Mouse (Mus musculus) stomach, embryonic 15.5 days (tissue): Measurements from ENCODE around the gene Ndufb10. TPM values are rescaled to one million over a fixed set of nuclear protein-coding genes. Genes with fewer than 3 reads are reported as not detected.

ENCODE experiments used
- ATAC-seq: fragments of 200-750 bp; cut with Nextera tagmentation; 2 replicates; pipeline ENCODE4 v1.8.0; 2017; ENCODE audit warnings: low read depth, moderate number of reproducible peaks, moderate TSS enrichment; ENCODE audit not compliant: insufficient read depth, low FRiP score
- H3K27ac ChIP-seq: fragments of 300-500 bp; sonication (generic); 2 replicates; pipeline ENCODE4 v1.5.1; 2015; ENCODE audit warnings: mild to moderate bottlenecking, inconsistent platforms
- H3K27me3 ChIP-seq: fragments of 300-500 bp; sonication (generic); replicated peaks from 2 replicates; pipeline ENCODE4 v1.6.1; 2015; ENCODE audit warnings: inconsistent platforms
- H3K36me3 ChIP-seq: fragments of 300-500 bp; sonication (generic); 2 replicates; pipeline ENCODE4 v1.6.1; 2015; ENCODE audit warnings: inconsistent platforms
- H3K4me1 ChIP-seq: fragments of 300-500 bp; sonication (generic); 2 replicates; pipeline ENCODE4 v1.6.1; 2015; ENCODE audit warnings: inconsistent platforms
- H3K4me2 ChIP-seq: fragments of 300-500 bp; sonication (generic); 2 replicates; pipeline ENCODE4 v1.6.1; 2015; ENCODE audit warnings: mild to moderate bottlenecking, inconsistent platforms
- H3K4me3 ChIP-seq: fragments of 300-500 bp; sonication (generic); replicated peaks from 2 replicates; pipeline ENCODE4 v1.5.1; 2015; ENCODE audit warnings: inconsistent platforms
- H3K9ac ChIP-seq: fragments of 300-500 bp; sonication (generic); 2 replicates; pipeline ENCODE4 v1.6.1; 2015; ENCODE audit warnings: inconsistent platforms
- H3K9me3 ChIP-seq: fragments of 300-500 bp; sonication (generic); 2 replicates; pipeline ENCODE4 v1.6.1; 2016; ENCODE audit warnings: inconsistent platforms
- WGBS: fragments of 180-500 bp; shearing (Covaris S2); methylation state at CpG from one replicate; pipeline ENCODE4 v1.1.7; 2015; 5-methylcytosine and 5-hydroxymethylcytosine counted together
- polyA plus RNA-seq: library from polyadenylated mRNA; unstranded; fragments of >200 nt; fragmentation: Nextera tagmentation; extraction: Ambion mirVana; gene quantifications from 2 replicates; pipeline ENCODE4 v1.2.1, GENCODE M21; 2015

Ndufb10 gene
- polyA plus RNA-seq, 1 experiment from 2014 or later: 259 TPM

DNA sequence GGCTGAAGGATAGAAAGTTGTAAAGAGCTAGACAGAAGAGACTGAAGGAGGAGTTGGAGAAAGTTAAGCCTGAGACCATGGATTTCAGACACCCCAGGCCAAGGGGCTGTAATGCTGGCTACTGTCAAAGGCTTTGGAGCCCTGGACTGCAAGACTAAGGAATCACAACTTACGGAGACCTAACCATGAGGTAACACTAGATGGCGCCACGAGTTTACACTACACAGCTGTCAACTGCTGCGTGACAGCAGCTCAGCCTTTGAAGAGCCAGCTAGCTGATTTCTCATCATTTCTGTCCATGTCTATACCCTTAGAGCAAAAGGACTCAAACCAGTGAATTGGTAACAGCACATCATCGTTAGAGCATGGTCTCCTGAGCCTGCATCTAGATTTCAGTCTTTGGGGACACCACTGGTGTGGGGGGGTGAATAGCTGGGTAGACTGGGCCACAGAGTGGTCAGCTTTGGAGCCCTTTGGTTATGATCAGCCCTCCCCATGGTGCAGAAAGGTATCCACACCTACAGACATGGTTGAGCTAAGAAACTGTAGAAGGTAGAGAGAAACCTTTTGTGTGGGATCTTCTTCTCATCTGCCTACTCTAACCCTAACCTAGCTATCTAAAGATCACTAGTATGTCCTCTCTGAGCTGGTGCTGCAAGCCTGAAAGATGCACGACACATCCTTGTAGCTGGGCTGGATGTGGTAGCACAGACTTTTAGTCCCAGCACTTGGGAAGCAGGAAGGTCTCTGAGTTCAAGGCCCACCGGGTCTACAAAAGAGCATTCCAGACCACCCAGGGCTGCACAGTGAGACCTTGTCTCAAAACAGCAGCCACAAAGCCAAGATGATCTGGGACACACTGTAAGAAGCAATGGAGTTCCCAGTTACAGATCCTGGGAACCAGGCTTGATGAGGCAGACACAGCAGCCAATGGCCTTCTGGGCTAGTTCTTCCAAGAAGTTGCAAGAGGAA is 21.5 kb upstream of the Ndufb10 start:
- H3K9ac ChIP-seq: no peak overlapping the region
- peak; percentile 74 for ATAC-seq
- no peak overlapping the region for H3K27ac ChIP-seq
- H3K4me2 ChIP-seq: no peak overlapping the region
- H3K4me1 ChIP-seq: 0 out of 2 replicates have a peak, but pooled peaks cover 5% of the 10 kb centered on the region
- peaks cover 4% of the 10 kb centered on the region; the same call in 1 of the 2 replicates for H3K36me3 ChIP-seq
- no peak overlapping the region for H3K4me3 ChIP-seq
- no peaks in the 10 kb centered on the region for H3K9me3 ChIP-seq
- WGBS: 21% methylated on average over 7 of the region's 7 CpGs
- peaks cover 7% of the 10 kb centered on the region; the same call in 1 of the 2 replicates for H3K27me3 ChIP-seq

DNA sequence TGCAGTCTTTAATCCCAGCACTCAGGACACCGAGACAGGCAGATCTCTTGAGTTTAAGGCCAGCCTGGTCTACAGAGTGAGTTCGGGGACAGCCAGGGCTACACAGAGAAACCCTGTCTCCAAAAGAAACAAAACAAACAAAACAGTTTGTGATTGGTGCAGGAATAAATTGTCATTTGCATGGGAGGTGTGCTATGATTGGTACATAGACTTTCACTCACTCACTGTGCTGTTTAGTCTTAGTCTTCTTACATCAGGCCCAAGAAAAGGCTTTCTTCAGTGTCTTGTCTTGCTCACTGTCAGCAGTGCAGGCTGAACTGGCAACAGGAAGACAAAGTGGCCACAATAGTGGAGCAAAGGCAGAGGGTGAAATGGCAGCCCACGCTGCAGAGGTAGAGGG is 20.1 kb upstream of the Ndufb10 start:
- Histone ChIP-seq H3K36me3 (peaks cover 10% of the 10 kb centered on the region; the same call in 1 of the 2 replicates), H3K4me2 (no peak overlapping the region), H3K4me3 (no peak overlapping the region), H3K27me3 (no peaks in the 10 kb centered on the region), H3K27ac (no peak overlapping the region), H3K9me3 (no peaks in the 10 kb centered on the region), H3K9ac (no peak overlapping the region), H3K4me1 (0 out of 2 replicates have a peak, but pooled peaks cover 11% of the 10 kb centered on the region)
- 67% methylated on average over 3 of the region's 3 CpGs for WGBS
- ATAC-seq: no peak

- H3K4me2 ChIP-seq: no peak overlapping the region
- no peak overlapping the region for H3K4me3 ChIP-seq
- ATAC-seq: no peak
- 79% methylated on average over 5 of the region's 5 CpGs for WGBS
- H3K4me1 ChIP-seq: 0 out of 2 replicates have a peak, but pooled peaks cover 12% of the 10 kb centered on the region
- peaks cover 10% of the 10 kb centered on the region; the same call in 1 of the 2 replicates for H3K36me3 ChIP-seq
- no peak overlapping the region for H3K27ac ChIP-seq
- H3K27me3 ChIP-seq: no peaks in the 10 kb centered on the region
- no peak overlapping the region for H3K9ac ChIP-seq
- H3K9me3 ChIP-seq: no peaks in the 10 kb centered on the region
Measured at GRCm38 (mm10) chr17:24743896-24744295, 19.6 kb upstream of the Ndufb10 start.

GRCm38 (mm10) chr17:24742307-24742706 is 18.0 kb upstream of the Ndufb10 start:
- Histone ChIP-seq H3K9ac (no peak overlapping the region), H3K27ac (no peak overlapping the region), H3K4me2 (no peak overlapping the region), H3K36me3 (peaks cover 10% of the 10 kb centered on the region; the same call in 1 of the 2 replicates), H3K9me3 (no peaks in the 10 kb centered on the region), H3K4me1 (0 out of 2 replicates have a peak, but pooled peaks cover 13% of the 10 kb centered on the region), H3K4me3 (no peak overlapping the region), H3K27me3 (no peaks in the 10 kb centered on the region)
- WGBS: 78% methylated on average over 8 of the region's 8 CpGs
- no peak for ATAC-seq

DNA sequence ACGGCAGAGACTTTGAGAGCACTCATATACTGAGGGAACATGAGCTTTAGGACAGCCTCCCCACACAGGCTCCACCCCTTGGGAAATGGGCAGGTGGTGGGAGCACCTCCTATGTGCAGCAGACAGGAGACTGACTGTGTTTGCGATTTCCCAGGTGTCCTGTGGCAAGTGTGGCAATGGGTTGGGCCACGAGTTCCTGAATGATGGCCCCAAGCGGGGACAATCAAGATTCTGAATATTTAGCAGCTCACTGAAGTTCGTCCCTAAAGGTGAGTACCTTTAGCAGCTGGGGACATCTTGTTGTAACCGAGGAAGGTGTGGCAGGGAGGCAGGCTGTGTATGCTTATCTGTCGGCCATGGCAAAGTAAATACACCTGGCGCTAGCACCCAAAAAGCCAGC is 15.6 kb upstream of the Ndufb10 start:
- no peaks in the 10 kb centered on the region for H3K27me3 ChIP-seq
- H3K9me3 ChIP-seq: no peaks in the 10 kb centered on the region
- no peak overlapping the region for H3K4me2 ChIP-seq
- no peak overlapping the region; the same call in 1 of the 2 replicates for H3K27ac ChIP-seq
- H3K4me3 ChIP-seq: no peak overlapping the region
- peaks cover 19% of the 10 kb centered on the region; the same call in 1 of the 2 replicates for H3K4me1 ChIP-seq
- H3K36me3 ChIP-seq: peaks cover 10% of the 10 kb centered on the region; the same call in 1 of the 2 replicates
- H3K9ac ChIP-seq: no peak overlapping the region
- WGBS: 67% methylated on average over 8 of the region's 8 CpGs
- ATAC-seq: no peak

- no peak for ATAC-seq
- H3K4me2 ChIP-seq: no peak overlapping the region
- H3K4me1 ChIP-seq: peaks cover 19% of the 10 kb centered on the region; the same call in 1 of the 2 replicates
- H3K4me3 ChIP-seq: no peak overlapping the region
- WGBS: 80% methylated on average over 4 of the region's 4 CpGs
- H3K9me3 ChIP-seq: no peaks in the 10 kb centered on the region
- H3K36me3 ChIP-seq: peaks cover 10% of the 10 kb centered on the region; the same call in 1 of the 2 replicates
- H3K9ac ChIP-seq: no peak overlapping the region
- H3K27ac ChIP-seq: no peak overlapping the region
- no peaks in the 10 kb centered on the region for H3K27me3 ChIP-seq
Measured at GRCm38 (mm10) chr17:24738238-24738637, 14.0 kb upstream of the Ndufb10 start.

DNA sequence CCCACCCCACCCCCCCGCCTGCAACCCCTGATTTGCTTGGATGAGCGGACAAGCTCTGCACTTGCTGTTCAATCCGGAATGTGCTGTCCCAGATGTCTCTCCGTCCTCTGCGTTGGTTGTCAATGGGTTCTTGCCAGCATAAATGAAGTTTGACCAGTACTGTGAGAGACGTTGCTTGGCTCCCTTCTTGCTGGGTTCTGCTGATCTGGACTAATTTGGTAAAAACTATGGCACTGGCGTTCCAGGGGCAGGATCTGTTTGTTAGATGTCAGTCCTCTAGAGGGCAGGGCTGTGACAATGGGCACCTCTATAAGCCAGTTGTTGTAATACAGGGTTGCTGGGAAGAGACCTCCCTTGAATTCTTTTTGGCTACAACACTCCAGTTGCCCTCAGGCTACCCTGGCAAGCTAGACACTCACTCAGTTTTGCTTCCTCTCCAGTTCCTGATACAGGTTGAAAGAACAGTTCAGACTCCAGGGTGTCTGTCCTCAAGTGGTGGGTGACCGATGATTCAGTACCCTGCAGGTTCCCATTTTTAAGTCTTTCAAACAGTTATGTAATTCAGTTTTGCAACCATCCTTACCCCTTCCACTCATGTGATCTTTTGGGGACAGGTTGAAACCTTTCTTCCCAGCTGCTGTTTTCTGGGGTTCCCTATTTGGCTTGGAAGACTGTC is 13.0 kb upstream of the Ndufb10 start:
- H3K27ac ChIP-seq: peak overlapping the region; percentile 49; the same call in 1 of the 2 replicates
- H3K4me3 ChIP-seq: peak overlapping the region; percentile 71
- ATAC-seq: no peak
- H3K9ac ChIP-seq: peak overlapping the region; percentile 40
- no peaks in the 10 kb centered on the region for H3K27me3 ChIP-seq
- H3K9me3 ChIP-seq: no peaks in the 10 kb centered on the region
- peaks cover 19% of the 10 kb centered on the region; the same call in 1 of the 2 replicates for H3K4me1 ChIP-seq
- WGBS: 20% methylated on average over 8 of the region's 8 CpGs
- peak overlapping the region; percentile 91 for H3K4me2 ChIP-seq
- H3K36me3 ChIP-seq: peaks cover 10% of the 10 kb centered on the region; the same call in 1 of the 2 replicates

GRCm38 (mm10) chr17:24736330-24737051 is 12.2 kb upstream of the Ndufb10 start, which contains the start of gene Msrb1:
Gene Msrb1, plus strand, starts transcription at chr17:24736642.
- peak within 1 kb of the TSS; percentile 71 for H3K4me3 ChIP-seq
- peaks cover 19% of the 10 kb centered on the region; the same call in 1 of the 2 replicates for H3K4me1 ChIP-seq
- peak within 1 kb of the TSS; percentile 91 for H3K4me2 ChIP-seq
- H3K9ac ChIP-seq: peak within 1 kb of the TSS; percentile 40
- H3K9me3 ChIP-seq: no peaks in the 10 kb centered on the region
- no peaks in the 10 kb centered on the region for H3K27me3 ChIP-seq
- peaks cover 10% of the 10 kb centered on the region; the same call in 1 of the 2 replicates for H3K36me3 ChIP-seq
- peak within 1 kb of the TSS; percentile 62 for H3K27ac ChIP-seq
- under 1% methylated on average over 29 of the region's 29 CpGs for WGBS
- ATAC-seq: peak; percentile 97

DNA sequence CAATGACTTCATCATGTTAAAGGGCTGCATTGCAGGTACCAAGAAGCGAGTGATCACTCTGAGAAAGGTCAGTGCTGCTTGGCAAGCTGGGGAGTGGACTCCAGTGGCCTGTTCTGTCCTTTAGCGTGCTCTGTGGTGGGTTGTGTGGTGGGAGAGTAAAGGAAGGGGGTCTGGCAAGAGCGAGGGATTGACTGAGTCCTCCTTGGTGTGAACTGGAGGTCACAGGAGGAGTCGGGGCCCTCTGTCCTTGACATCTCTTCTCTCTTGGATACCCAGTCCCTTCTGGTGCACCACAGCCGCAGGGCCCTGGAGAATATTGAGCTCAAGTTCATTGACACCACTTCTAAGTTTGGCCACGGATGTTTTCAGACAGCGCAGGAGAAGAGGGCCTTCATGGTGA is 11.2 kb upstream of the Ndufb10 start:
- Histone ChIP-seq H3K4me2 (no peak overlapping the region), H3K9me3 (no peaks in the 10 kb centered on the region), H3K36me3 (0 out of 2 replicates have a peak, but pooled peaks cover 6% of the 10 kb centered on the region), H3K27me3 (no peaks in the 10 kb centered on the region), H3K4me1 (peaks cover 19% of the 10 kb centered on the region; the same call in 1 of the 2 replicates), H3K27ac (no peak overlapping the region), H3K9ac (no peak overlapping the region), H3K4me3 (no peak overlapping the region)
- ATAC-seq: no peak
- WGBS: 87% methylated on average over 7 of the region's 7 CpGs

DNA sequence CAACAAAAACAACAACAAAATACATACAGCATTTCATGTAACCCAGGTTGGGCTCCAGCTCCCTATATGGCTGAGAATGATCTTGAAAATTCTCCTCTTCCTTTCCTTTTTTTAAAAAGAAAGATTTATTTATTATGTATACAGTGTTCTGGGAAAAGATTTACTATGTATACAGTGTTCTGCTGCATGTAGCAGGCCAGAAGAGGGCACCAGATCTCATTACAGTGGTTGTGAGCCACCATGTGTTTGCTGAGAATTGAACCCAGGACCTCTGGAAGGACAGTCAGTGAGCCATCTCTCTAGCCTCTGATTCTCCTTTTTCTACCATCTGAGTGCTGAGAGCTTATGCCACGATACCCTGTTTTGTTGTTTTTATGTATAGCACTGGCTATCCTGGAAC is 10.2 kb upstream of the Ndufb10 start:
- no peak overlapping the region for H3K9ac ChIP-seq
- H3K4me1 ChIP-seq: peaks cover 14% of the 10 kb centered on the region; the same call in 1 of the 2 replicates
- no peak overlapping the region for H3K4me2 ChIP-seq
- H3K27ac ChIP-seq: no peak overlapping the region
- no peak overlapping the region for H3K4me3 ChIP-seq
- no peaks in the 10 kb centered on the region for H3K36me3 ChIP-seq
- no peaks in the 10 kb centered on the region for H3K27me3 ChIP-seq
- H3K9me3 ChIP-seq: no peaks in the 10 kb centered on the region
- no peak for ATAC-seq
- WGBS: 83% methylated on average over 1 of the region's 1 CpGs

GRCm38 (mm10) chr17:24733434-24734050 is 9.3 kb upstream of the Ndufb10 start:
- ATAC-seq: no peak
- Histone ChIP-seq H3K4me3 (no peak overlapping the region), H3K4me2 (no peak overlapping the region), H3K9me3 (no peaks in the 10 kb centered on the region), H3K4me1 (peaks cover 11% of the 10 kb centered on the region; the same call in 1 of the 2 replicates), H3K27me3 (no peaks in the 10 kb centered on the region), H3K36me3 (no peaks in the 10 kb centered on the region), H3K27ac (no peak overlapping the region), H3K9ac (no peak overlapping the region)
- WGBS: 87% methylated on average over 21 of the region's 21 CpGs
